Mouse (Mus musculus) olfactory bulb, adult 2 months (tissue): Measurements from ENCODE around the gene Tubgcp4.

Source experiments
- CTCF ChIP-seq: fragments of 200-500 bp; IDR thresholded peaks from 2 replicates; pipeline ENCODE4 v1.5.1; 2012; ENCODE audit warnings: low read depth, mild to moderate bottlenecking, low read length, moderate library complexity; ENCODE audit not compliant: insufficient read depth
- POLR2A ChIP-seq: fragments of 200-500 bp; IDR thresholded peaks from 2 replicates; pipeline ENCODE4 v1.6.1; 2012; ENCODE audit warnings: mild to moderate bottlenecking, low read depth, low read length, moderate library complexity; ENCODE audit not compliant: insufficient read depth

DNA sequence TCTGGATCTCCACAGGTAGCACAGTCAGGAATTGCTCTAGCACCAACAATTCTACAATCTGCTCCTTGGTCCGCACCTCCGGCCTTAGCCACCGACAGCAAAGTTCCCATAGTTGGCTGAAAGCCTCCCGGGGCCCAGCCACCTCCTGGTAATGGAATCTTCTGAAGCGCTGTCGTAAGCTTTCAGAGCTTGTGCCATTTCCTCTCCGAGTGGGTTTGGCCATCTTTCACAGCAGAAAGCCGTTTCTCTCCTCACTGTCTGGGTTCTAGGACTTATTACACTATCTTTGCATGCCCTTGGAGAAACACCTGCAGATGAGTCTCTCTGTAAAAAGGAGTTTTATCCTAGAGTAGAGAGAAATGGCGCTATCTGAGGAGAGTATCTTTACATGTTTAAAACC lies 552 bp upstream of the Tubgcp4 start:
- TF ChIP-seq CTCF: no peak
- no peak for TF ChIP-seq POLR2A
